8 mouse cellular contexts compared by ENCODE assay signal in the genomic region with DNA sequence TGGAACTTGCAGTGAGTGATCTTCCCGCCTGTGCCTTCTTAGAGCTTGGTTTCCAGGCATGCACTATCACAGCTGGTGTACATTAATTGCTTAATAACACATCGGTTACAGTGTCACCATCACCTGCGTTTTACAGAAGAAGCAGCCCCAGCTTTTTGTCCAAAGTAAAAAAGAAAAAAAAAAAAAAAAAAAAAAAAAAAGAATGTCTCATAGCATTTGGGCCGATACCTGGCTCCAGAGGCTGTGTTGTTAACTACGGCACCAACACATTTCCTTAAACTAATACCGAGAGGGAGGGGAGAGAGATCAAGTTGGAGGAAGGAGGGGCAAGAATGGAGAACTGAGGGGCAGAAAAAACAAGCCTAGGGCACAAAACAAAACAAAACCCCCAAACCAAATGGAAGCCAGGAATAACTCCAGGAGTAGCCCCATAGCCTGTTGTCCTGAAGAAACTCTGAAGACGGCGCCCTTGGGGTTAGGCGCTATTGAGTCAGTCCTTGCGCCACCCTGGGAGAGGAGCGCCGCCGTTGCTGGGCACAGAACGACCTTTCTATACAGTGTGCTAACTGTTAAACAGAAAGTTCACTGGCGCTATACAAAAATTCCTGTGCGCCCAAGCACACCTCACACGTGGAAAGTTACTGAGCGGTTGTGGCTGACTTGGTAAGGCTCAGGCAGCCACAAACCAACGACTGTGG. TPM values are rescaled to one million over a fixed set of nuclear protein-coding genes. Genes with fewer than 3 reads are reported as not detected.
DNase-seq lines count a peak whose midpoint lies in the region; ATAC-seq and TF ChIP-seq lines count a peak whose summit lies in the region.

No protein-coding gene starts in this region.

- no peaks in the 10 kb centered on the region for H3K9me3 ChIP-seq in forebrain, embryonic 14.5 days (replicated peaks; ENCODE audit: control insufficient read depth, low read length)

- no peak for ATAC-seq in forebrain, embryonic 14.5 days
- peak; percentile 8 for ATAC-seq in megakaryocyte progenitor cell, adult 5-6 weeks (replicated peaks; ENCODE audit: poor library complexity)

- no peak for TF ChIP-seq POLR2A in thymus, adult 2 months (IDR thresholded peaks at IDR 0.05; ENCODE audit: control insufficient read depth, extremely low read depth, insufficient read depth, low read length, poor library complexity)

- TF ChIP-seq CTCF in thymus, adult 2 months (IDR thresholded peaks at IDR 0.05; ENCODE audit: borderline replicate concordance, control insufficient read depth, extremely low read depth, insufficient read depth, low read length, poor library complexity): no peak

- peak overlapping the region; percentile 81 for H3K4me2 ChIP-seq in forebrain, embryonic 14.5 days (ENCODE audit: low read length)

- peaks cover 7% of the 10 kb centered on the region for H3K36me3 ChIP-seq in forebrain, embryonic 14.5 days (ENCODE audit: control insufficient read depth, insufficient read depth, low read length)
- no peaks in the 10 kb centered on the region for H3K36me3 ChIP-seq in thymus, adult 2 months (ENCODE audit: control insufficient read depth, insufficient read depth, low read length)

- peak overlapping the region; percentile 85; the same call in 1 of the 2 replicates for H3K4me3 ChIP-seq in forebrain, embryonic 14.5 days (ENCODE audit: low read depth, low read length)
- peak overlapping the region; percentile 20 for H3K4me3 ChIP-seq in thymus, adult 2 months (ENCODE audit: control insufficient read depth, insufficient read depth, low read length)

- H3K27ac ChIP-seq in forebrain, embryonic 14.5 days (ENCODE audit: low read depth, low read length): no peak overlapping the region
- H3K27ac ChIP-seq in thymus, adult 2 months (ENCODE audit: control insufficient read depth, insufficient read depth, low read length): peak overlapping the region; percentile 22; the same call in 1 of the 2 replicates

- WGBS in forebrain, embryonic 14.5 days: 19% methylated on average over 19 of the region's 19 CpGs
- 13% methylated on average over 19 of the region's 19 CpGs for WGBS in thymus, adult 2 months

- H3K27me3 ChIP-seq in forebrain, embryonic 14.5 days (replicated peaks; ENCODE audit: control insufficient read depth, insufficient read depth, low read length): no peaks in the 10 kb centered on the region
- H3K27me3 ChIP-seq in thymus, adult 2 months (ENCODE audit: control insufficient read depth, insufficient read depth, low read length): no peaks in the 10 kb centered on the region

- DNase-seq in 3T3-L1 (ENCODE audit: low read depth, low spot score): peak; percentile 17
- peak; percentile 45 for DNase-seq in adrenal gland, adult 2 months
- DNase-seq in forebrain, embryonic 14.5 days (ENCODE audit: low spot score): peak; percentile 46
- peak; percentile 51 to 71 for DNase-seq in kidney, postnatal 25 days
- DNase-seq in thymus, adult 2 months: peak; percentile 41
- DNase-seq in natural killer cell, adult 2 months (ENCODE audit: low spot score in 2 of 2): no peak
- no peak for DNase-seq in cerebellum, adult 8-10 months

- H3K4me1 ChIP-seq in forebrain, embryonic 14.5 days (ENCODE audit: control insufficient read depth, insufficient read depth, low read length): peaks cover 7% of the 10 kb centered on the region
- H3K4me1 ChIP-seq in thymus, adult 2 months (replicated peaks; ENCODE audit: control insufficient read depth, insufficient read depth, low read length): peaks cover 20% of the 10 kb centered on the region; the same call in 1 of the 2 replicates

- peak overlapping the region; percentile 99 for H3K9ac ChIP-seq in forebrain, embryonic 14.5 days (ENCODE audit: low read length)

RNA-seq across cellular contexts. Expression of a gene that starts 0.6 kb away (rescaled TPM):
- total RNA-seq in adrenal gland, adult 2 months (2021): 10 to 100 TPM; 24.6 to 44.7 TPM
- 12.3 and 16.5 TPM in 2 replicates for polyA plus RNA-seq in adrenal gland, adult 2 months (2012; rRNA removed)
- 1,214 and 1,274 TPM in 2 replicates for polyA plus RNA-seq in forebrain, embryonic 14.5 days (2014; fragmentation: Nextera tagmentation; extraction: Ambion mirVana)
- total RNA-seq in megakaryocyte progenitor cell, adult 5-6 weeks (2015): 540 and 612 TPM in 2 replicates
- 427 and 442 TPM in 2 replicates for total RNA-seq in megakaryocyte progenitor cell, adult 5-6 weeks (2017)
- polyA plus RNA-seq in thymus, adult 2 months (2012; rRNA removed): 247 and 273 TPM in 2 replicates

RNA-seq across cellular contexts. Expression of a gene that starts 36.7 kb away (rescaled TPM):
- 10 to 100 TPM; 67.6 to 81.4 TPM for total RNA-seq in adrenal gland, adult 2 months (2021)
- 8.0 and 9.2 TPM in 2 replicates for polyA plus RNA-seq in adrenal gland, adult 2 months (2012; rRNA removed)
- 74.3 and 81.8 TPM in 2 replicates for polyA plus RNA-seq in forebrain, embryonic 14.5 days (2014; fragmentation: Nextera tagmentation; extraction: Ambion mirVana)
- 27.1 and 27.4 TPM in 2 replicates for total RNA-seq in megakaryocyte progenitor cell, adult 5-6 weeks (2015)
- 69.9 and 111 TPM in 2 replicates for total RNA-seq in megakaryocyte progenitor cell, adult 5-6 weeks (2017)
- polyA plus RNA-seq in thymus, adult 2 months (2012; rRNA removed): 8.0 and 10.4 TPM in 2 replicates

RNA-seq across cellular contexts. Expression of a gene that starts 53.6 kb away (rescaled TPM):
- total RNA-seq in adrenal gland, adult 2 months (2021): 10 to 100 TPM; 26.8 to 27.4 TPM
- 130 and 175 TPM in 2 replicates for polyA plus RNA-seq in adrenal gland, adult 2 months (2012; rRNA removed)
- 13.7 and 22.1 TPM in 2 replicates for polyA plus RNA-seq in forebrain, embryonic 14.5 days (2014; fragmentation: Nextera tagmentation; extraction: Ambion mirVana)
- total RNA-seq in megakaryocyte progenitor cell, adult 5-6 weeks (2015): 7.5 and 12.0 TPM in 2 replicates
- total RNA-seq in megakaryocyte progenitor cell, adult 5-6 weeks (2017): 12.2 TPM in 1 of 2 replicates, not detected in the other
- 125 and 155 TPM in 2 replicates for polyA plus RNA-seq in thymus, adult 2 months (2012; rRNA removed)

Comparison
In these comparisons a context has a peak if more than half of its experiments do, and no peak if none do; other contexts are left out.
1. DNase-seq: peak in 3T3-L1 (single experiment), adrenal gland, adult 2 months (single experiment), forebrain, embryonic 14.5 days (single experiment), kidney, postnatal 25 days (2 of 2) and thymus, adult 2 months (single experiment); none in natural killer cell, adult 2 months (0 of 2) and cerebellum, adult 8-10 months (single experiment).
2. RNA of a gene that starts 0.6 kb away (polyA plus RNA-seq): 1,214 to 1,274 TPM in forebrain, embryonic 14.5 days and 247 to 273 TPM in thymus, adult 2 months; 12.3 to 16.5 TPM in adrenal gland, adult 2 months; every median in the first group is over 10 times any median in the second.